Mouse (Mus musculus): Measurements from ENCODE around the gene Dab2. TPM values are rescaled to one million over a fixed set of nuclear protein-coding genes. Genes with fewer than 3 reads are reported as not detected.

Dab2 gene
- polyA plus RNA-seq, 1 experiment = 29.4 TPM

- TF ChIP-seq POLR2A (IDR thresholded peaks at IDR 0.05; ENCODE audit: borderline replicate concordance, extremely low read depth, insufficient read depth, insufficient read length, poor library complexity, severe bottlenecking) (no peak), CTCF (IDR thresholded peaks at IDR 0.05; ENCODE audit: borderline replicate concordance, extremely low read depth, insufficient read depth, insufficient read length) (no peak)
- DNase-seq (ENCODE audit: low read depth) = no peak
These were observed 76.4 kb downstream of the Dab2 start for GRCm38 (mm10) chr15:6376001-6376400.

GRCm38 (mm10) chr15:6376785-6377184, 77.2 kb downstream of the Dab2 start:
- TF ChIP-seq CTCF (IDR thresholded peaks at IDR 0.05; ENCODE audit: borderline replicate concordance, extremely low read depth, insufficient read depth, insufficient read length) (no peak), POLR2A (IDR thresholded peaks at IDR 0.05; ENCODE audit: borderline replicate concordance, extremely low read depth, insufficient read depth, insufficient read length, poor library complexity, severe bottlenecking) (no peak)
- no peak for DNase-seq (ENCODE audit: low read depth)

GRCm38 (mm10) chr15:6384027-6384426, 84.4 kb downstream of the Dab2 start:
- no peak for DNase-seq (ENCODE audit: low read depth)
- TF ChIP-seq CTCF (IDR thresholded peaks at IDR 0.05; ENCODE audit: borderline replicate concordance, extremely low read depth, insufficient read depth, insufficient read length) (no peak), POLR2A (IDR thresholded peaks at IDR 0.05; ENCODE audit: borderline replicate concordance, extremely low read depth, insufficient read depth, insufficient read length, poor library complexity, severe bottlenecking) (no peak)

- TF ChIP-seq CTCF (IDR thresholded peaks at IDR 0.05; ENCODE audit: borderline replicate concordance, extremely low read depth, insufficient read depth, insufficient read length) = no peak
- TF ChIP-seq POLR2A (IDR thresholded peaks at IDR 0.05; ENCODE audit: borderline replicate concordance, extremely low read depth, insufficient read depth, insufficient read length, poor library complexity, severe bottlenecking) = no peak
- DNase-seq (ENCODE audit: low read depth) = no peak
These were observed 85.7 kb downstream of the Dab2 start for GRCm38 (mm10) chr15:6385241-6385640.

- peak; percentile 84 for DNase-seq (ENCODE audit: low read depth)
- peak; percentile 47; the same call in 1 of the 2 replicates for TF ChIP-seq CTCF (IDR thresholded peaks at IDR 0.05; ENCODE audit: borderline replicate concordance, extremely low read depth, insufficient read depth, insufficient read length)
- no peak for TF ChIP-seq POLR2A (IDR thresholded peaks at IDR 0.05; ENCODE audit: borderline replicate concordance, extremely low read depth, insufficient read depth, insufficient read length, poor library complexity, severe bottlenecking)
These were observed 86.8 kb downstream of the Dab2 start for GRCm38 (mm10) chr15:6386159-6386951.

GRCm38 (mm10) chr15:6386961-6387728, 87.6 kb downstream of the Dab2 start:
- no peak for TF ChIP-seq POLR2A (IDR thresholded peaks at IDR 0.05; ENCODE audit: borderline replicate concordance, extremely low read depth, insufficient read depth, insufficient read length, poor library complexity, severe bottlenecking)
- no peak for TF ChIP-seq CTCF (IDR thresholded peaks at IDR 0.05; ENCODE audit: borderline replicate concordance, extremely low read depth, insufficient read depth, insufficient read length)
- peak; percentile 19 for DNase-seq (ENCODE audit: low read depth)

- no peak for DNase-seq (ENCODE audit: low read depth)
- TF ChIP-seq CTCF (IDR thresholded peaks at IDR 0.05; ENCODE audit: borderline replicate concordance, extremely low read depth, insufficient read depth, insufficient read length) (no peak), POLR2A (IDR thresholded peaks at IDR 0.05; ENCODE audit: borderline replicate concordance, extremely low read depth, insufficient read depth, insufficient read length, poor library complexity, severe bottlenecking) (no peak)
These were observed 88.1 kb downstream of the Dab2 start for GRCm38 (mm10) chr15:6387729-6388070.

- no peak for DNase-seq (ENCODE audit: low read depth)
- TF ChIP-seq CTCF (IDR thresholded peaks at IDR 0.05; ENCODE audit: borderline replicate concordance, extremely low read depth, insufficient read depth, insufficient read length) (no peak), POLR2A (IDR thresholded peaks at IDR 0.05; ENCODE audit: borderline replicate concordance, extremely low read depth, insufficient read depth, insufficient read length, poor library complexity, severe bottlenecking) (no peak)
These were observed 88.6 kb downstream of the Dab2 start for GRCm38 (mm10) chr15:6388146-6388545.

- no peak for TF ChIP-seq CTCF (IDR thresholded peaks at IDR 0.05; ENCODE audit: borderline replicate concordance, extremely low read depth, insufficient read depth, insufficient read length)
- TF ChIP-seq POLR2A (IDR thresholded peaks at IDR 0.05; ENCODE audit: borderline replicate concordance, extremely low read depth, insufficient read depth, insufficient read length, poor library complexity, severe bottlenecking) = no peak
- no peak for DNase-seq (ENCODE audit: low read depth)
These were observed 89.0 kb downstream of the Dab2 start for GRCm38 (mm10) chr15:6388631-6389030.

GRCm38 (mm10) chr15:6390106-6390505, 90.5 kb downstream of the Dab2 start:
- TF ChIP-seq CTCF (IDR thresholded peaks at IDR 0.05; ENCODE audit: borderline replicate concordance, extremely low read depth, insufficient read depth, insufficient read length) = no peak
- no peak for TF ChIP-seq POLR2A (IDR thresholded peaks at IDR 0.05; ENCODE audit: borderline replicate concordance, extremely low read depth, insufficient read depth, insufficient read length, poor library complexity, severe bottlenecking)
- DNase-seq (ENCODE audit: low read depth) = no peak

- DNase-seq (ENCODE audit: low read depth) = peak; percentile 20
- TF ChIP-seq CTCF (IDR thresholded peaks at IDR 0.05; ENCODE audit: borderline replicate concordance, extremely low read depth, insufficient read depth, insufficient read length) (no peak), POLR2A (IDR thresholded peaks at IDR 0.05; ENCODE audit: borderline replicate concordance, extremely low read depth, insufficient read depth, insufficient read length, poor library complexity, severe bottlenecking) (no peak)
These were observed 91.1 kb downstream of the Dab2 start for GRCm38 (mm10) chr15:6390657-6391056.

Measured in brain, embryonic 14.5 days (tissue).